Mouse (Mus musculus): ENCODE measurements around the gene Rnf185.

Gene Rnf185

GRCm38 (mm10) chr11:3444875-3445274 is 7.3 kb downstream of the Rnf185 start:
- no peak for DNase-seq (ENCODE audit: low read depth, low spot score)

GRCm38 (mm10) chr11:3443091-3443490 is 9.1 kb downstream of the Rnf185 start:
- DNase-seq (ENCODE audit: low read depth, low spot score) = no peak

- DNase-seq (ENCODE audit: low read depth, low spot score) = no peak
These were observed 9.5 kb downstream of the Rnf185 start for GRCm38 (mm10) chr11:3442677-3443076.

GRCm38 (mm10) chr11:3441696-3442443 is 10.3 kb downstream of the Rnf185 start:
- DNase-seq (ENCODE audit: low read depth, low spot score) = peak; percentile 43

GRCm38 (mm10) chr11:3437621-3438020 is 14.5 kb downstream of the Rnf185 start:
- DNase-seq (ENCODE audit: low read depth, low spot score) = no peak

- no peak for DNase-seq (ENCODE audit: low read depth, low spot score)
These were observed 18.4 kb downstream of the Rnf185 start for GRCm38 (mm10) chr11:3433809-3434208.

- DNase-seq (ENCODE audit: low read depth, low spot score) = no peak
These were observed 20.1 kb downstream of the Rnf185 start for GRCm38 (mm10) chr11:3431976-3432603.

GRCm38 (mm10) chr11:3431515-3431914 is 20.6 kb downstream of the Rnf185 start:
- no peak for DNase-seq (ENCODE audit: low read depth, low spot score)

- DNase-seq (ENCODE audit: low read depth, low spot score) = no peak
These were observed 23.5 kb downstream of the Rnf185 start for GRCm38 (mm10) chr11:3428632-3429031.

- DNase-seq (ENCODE audit: low read depth, low spot score) = no peak
These were observed 24.4 kb downstream of the Rnf185 start for GRCm38 (mm10) chr11:3427697-3428230.

- no peak for DNase-seq (ENCODE audit: low read depth, low spot score)
These were observed 29.9 kb downstream of the Rnf185 start for GRCm38 (mm10) chr11:3422242-3422641.

GRCm38 (mm10) chr11:3418741-3419140 is 33.4 kb downstream of the Rnf185 start:
- DNase-seq (ENCODE audit: low read depth, low spot score) = no peak

GRCm38 (mm10) chr11:3417795-3418194 is 34.4 kb downstream of the Rnf185 start:
- DNase-seq (ENCODE audit: low read depth, low spot score) = no peak

GRCm38 (mm10) chr11:3416399-3416798 is 35.8 kb downstream of the Rnf185 start:
- no peak for DNase-seq (ENCODE audit: low read depth, low spot score)

- DNase-seq (ENCODE audit: low read depth, low spot score) = no peak
These were observed 40.1 kb downstream of the Rnf185 start for GRCm38 (mm10) chr11:3412111-3412510.

- DNase-seq (ENCODE audit: low read depth, low spot score) = peak; percentile 39
These were observed 43.0 kb downstream of the Rnf185 start, which contains the start of gene Limk2 for GRCm38 (mm10) chr11:3408997-3409732. Limk2 (minus strand) TSS chr11:3409189.

- no peak for DNase-seq (ENCODE audit: low read depth, low spot score)
These were observed 43.8 kb downstream of the Rnf185 start for GRCm38 (mm10) chr11:3408131-3408996.

- no peak for DNase-seq (ENCODE audit: low read depth, low spot score)
These were observed 47.7 kb downstream of the Rnf185 start for GRCm38 (mm10) chr11:3404287-3405047.

GRCm38 (mm10) chr11:3403024-3403423 is 49.1 kb downstream of the Rnf185 start:
- no peak for DNase-seq (ENCODE audit: low read depth, low spot score)

- no peak for DNase-seq (ENCODE audit: low read depth, low spot score)
These were observed 53.8 kb downstream of the Rnf185 start for GRCm38 (mm10) chr11:3398318-3398717.
